Mouse (Mus musculus): ENCODE results near the gene Slc25a45. TPM values are rescaled to one million over a fixed set of nuclear protein-coding genes. Genes with fewer than 3 reads are reported as not detected.

Gene Slc25a45
- polyA plus RNA-seq, 1 experiment from 2014 or later = 5.6 TPM

GRCm38 (mm10) chr19:5841999-5842784, 35.4 kb upstream of the Slc25a45 start:
- H3K27ac ChIP-seq = peak overlapping the region; percentile 38
- no peaks in the 10 kb centered on the region for H3K27me3 ChIP-seq
- H3K4me3 ChIP-seq = 0 out of 2 replicates have a peak overlapping the region, but pooled peaks have one; percentile 40
- no peak for ATAC-seq (ENCODE audit: borderline replicate concordance, extremely low read depth, low FRiP score, low TSS enrichment)
- H3K9ac ChIP-seq = no peak overlapping the region
- H3K4me1 ChIP-seq = peaks cover 64% of the 10 kb centered on the region
- WGBS = 66% methylated on average over 5 of the region's 5 CpGs
- no peaks in the 10 kb centered on the region for H3K9me3 ChIP-seq
- H3K4me2 ChIP-seq = peak overlapping the region; percentile 70
- H3K36me3 ChIP-seq = no peaks in the 10 kb centered on the region

DNA sequence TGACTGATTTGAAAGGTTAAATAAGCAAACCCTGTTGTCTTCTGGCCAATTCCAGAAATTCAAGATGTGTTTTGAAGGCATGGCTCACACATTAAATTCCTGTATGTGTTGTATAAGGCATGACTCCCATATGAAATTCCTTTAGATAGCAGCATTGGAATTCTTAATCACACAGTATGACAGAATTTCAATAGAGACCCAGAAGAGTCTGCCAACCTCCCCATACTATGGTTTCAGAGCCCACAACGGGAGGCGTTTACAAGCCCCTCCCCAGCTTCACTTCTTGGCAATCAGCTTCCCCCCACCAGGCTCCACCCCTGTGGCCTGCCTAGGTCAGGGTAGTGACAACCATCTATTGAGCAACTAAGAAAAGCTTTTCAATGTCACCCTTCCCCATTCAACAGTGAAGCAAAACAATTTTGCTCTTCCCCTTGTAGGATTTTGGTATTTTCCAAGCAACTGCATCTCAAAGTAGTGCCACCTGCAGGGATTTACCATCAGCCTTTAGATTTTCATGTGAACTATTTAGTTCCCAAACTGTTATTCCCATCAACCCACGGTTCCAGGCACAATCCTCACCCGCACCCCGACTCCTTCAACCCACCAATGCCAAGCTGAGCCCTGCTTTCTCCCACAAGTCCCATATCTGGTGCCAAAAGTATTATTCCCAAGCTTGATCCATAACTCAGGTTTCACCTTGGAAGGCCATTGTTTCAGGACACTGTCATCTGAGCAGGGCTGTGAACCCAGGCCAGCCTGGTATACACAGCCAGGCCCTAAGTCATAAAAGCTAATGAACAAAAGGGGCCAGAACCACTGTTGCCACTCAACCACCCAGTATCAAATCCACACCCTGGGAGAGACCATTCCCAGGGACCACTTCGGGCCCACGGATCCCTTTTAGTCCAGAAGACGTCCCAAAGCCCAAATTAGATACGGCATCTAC, 34.5 kb upstream of the Slc25a45 start:
- Histone ChIP-seq H3K4me2 (peak overlapping the region; percentile 70), H3K9me3 (no peaks in the 10 kb centered on the region), H3K36me3 (no peaks in the 10 kb centered on the region), H3K9ac (no peak overlapping the region), H3K4me1 (peaks cover 73% of the 10 kb centered on the region), H3K4me3 (peak overlapping the region; percentile 40), H3K27ac (peak overlapping the region; percentile 38; the same call in 1 of the 2 replicates), H3K27me3 (no peaks in the 10 kb centered on the region)
- WGBS = 70% methylated on average over 9 of the region's 9 CpGs
- ATAC-seq (ENCODE audit: borderline replicate concordance, extremely low read depth, low FRiP score, low TSS enrichment) = no peak

- ATAC-seq (ENCODE audit: borderline replicate concordance, extremely low read depth, low FRiP score, low TSS enrichment) = no peak
- Histone ChIP-seq H3K9ac (peak overlapping the region; percentile 43), H3K4me3 (peak overlapping the region; percentile 40), H3K27ac (peak overlapping the region; percentile 99), H3K4me2 (peak overlapping the region; percentile 70), H3K27me3 (no peaks in the 10 kb centered on the region), H3K36me3 (no peaks in the 10 kb centered on the region), H3K4me1 (peaks cover 82% of the 10 kb centered on the region), H3K9me3 (no peaks in the 10 kb centered on the region)
- 75% methylated on average over 30 of the region's 30 CpGs for WGBS
These were observed 33.6 kb upstream of the Slc25a45 start for GRCm38 (mm10) chr19:5843781-5844691.

DNA sequence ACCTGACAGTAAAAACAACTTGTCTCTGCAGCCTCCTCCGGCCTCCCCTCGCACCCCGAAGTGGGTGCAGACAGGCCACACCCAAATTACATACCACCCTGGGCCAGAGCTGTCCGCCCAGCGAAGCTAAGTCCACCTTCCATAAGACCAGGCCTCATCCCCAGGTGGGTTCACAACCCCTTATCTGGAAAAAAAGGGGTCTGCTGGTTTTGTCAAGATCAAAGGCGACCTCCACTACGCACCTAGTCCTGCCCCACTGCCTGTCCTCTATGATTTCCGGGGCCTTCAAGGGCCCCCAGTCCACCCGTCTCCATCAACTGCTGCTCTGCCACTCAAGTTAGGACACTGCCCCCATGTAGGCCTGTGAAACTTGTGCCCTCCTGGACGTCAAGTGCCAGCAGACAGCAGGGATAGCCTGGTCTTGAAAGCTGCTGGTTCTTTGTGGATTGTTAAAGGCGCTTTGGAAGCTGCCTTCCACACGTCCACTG, 32.7 kb upstream of the Slc25a45 start:
- ATAC-seq (ENCODE audit: borderline replicate concordance, extremely low read depth, low FRiP score, low TSS enrichment) = no peak
- Histone ChIP-seq H3K27ac (peak overlapping the region; percentile 99), H3K9me3 (no peaks in the 10 kb centered on the region), H3K4me3 (peak overlapping the region; percentile 40), H3K4me2 (peak overlapping the region; percentile 70), H3K27me3 (no peaks in the 10 kb centered on the region), H3K36me3 (no peaks in the 10 kb centered on the region), H3K9ac (peak overlapping the region; percentile 43), H3K4me1 (peaks cover 85% of the 10 kb centered on the region)
- 60% methylated on average over 12 of the region's 12 CpGs for WGBS

GRCm38 (mm10) chr19:5845319-5846135, 32.1 kb upstream of the Slc25a45 start:
- Histone ChIP-seq H3K9me3 (no peaks in the 10 kb centered on the region), H3K27me3 (no peaks in the 10 kb centered on the region), H3K4me1 (peaks cover 87% of the 10 kb centered on the region), H3K4me2 (peak overlapping the region; percentile 70), H3K9ac (peak overlapping the region; percentile 43), H3K36me3 (no peaks in the 10 kb centered on the region), H3K4me3 (peak overlapping the region; percentile 40), H3K27ac (peak overlapping the region; percentile 99)
- WGBS = 4% methylated on average over 45 of the region's 45 CpGs
- peak; percentile 39 for ATAC-seq (ENCODE audit: borderline replicate concordance, extremely low read depth, low FRiP score, low TSS enrichment)

DNA sequence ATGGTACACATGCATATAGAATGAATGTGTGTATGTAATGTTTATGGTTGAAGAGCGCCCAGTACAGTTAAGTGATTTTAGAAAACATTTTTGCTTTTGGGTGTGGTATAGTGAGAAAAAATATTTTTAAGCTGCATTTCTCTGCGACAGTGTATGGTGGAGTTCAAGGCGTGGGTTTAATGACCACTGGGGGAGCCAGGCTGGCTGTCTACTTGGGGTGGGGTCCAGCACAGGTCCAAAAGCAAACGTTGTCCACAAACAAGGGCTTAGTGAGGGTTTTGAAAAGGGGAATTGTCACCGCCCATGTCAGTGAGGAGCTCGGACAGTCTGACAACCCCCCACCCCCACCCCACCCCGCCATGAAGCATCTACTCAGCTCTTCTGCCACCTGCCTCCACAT, 31.5 kb upstream of the Slc25a45 start:
- peak overlapping the region; percentile 40 for H3K4me3 ChIP-seq
- under 1% methylated on average over 7 of the region's 7 CpGs for WGBS
- ATAC-seq (ENCODE audit: borderline replicate concordance, extremely low read depth, low FRiP score, low TSS enrichment) = peak; percentile 12
- no peaks in the 10 kb centered on the region for H3K27me3 ChIP-seq
- H3K4me1 ChIP-seq = peaks cover 82% of the 10 kb centered on the region
- peak overlapping the region; percentile 22; the same call in 1 of the 2 replicates for H3K9ac ChIP-seq
- H3K9me3 ChIP-seq = no peaks in the 10 kb centered on the region
- peak overlapping the region; percentile 70 for H3K4me2 ChIP-seq
- H3K36me3 ChIP-seq = no peaks in the 10 kb centered on the region
- H3K27ac ChIP-seq = peak overlapping the region; percentile 99

GRCm38 (mm10) chr19:5846557-5847305, 30.9 kb upstream of the Slc25a45 start:
- Histone ChIP-seq H3K4me1 (peaks cover 79% of the 10 kb centered on the region), H3K27me3 (no peaks in the 10 kb centered on the region), H3K4me2 (peak overlapping the region; percentile 70), H3K27ac (peak overlapping the region; percentile 99), H3K4me3 (peak overlapping the region; percentile 40), H3K9ac (peak overlapping the region; percentile 33), H3K36me3 (peaks cover 2% of the 10 kb centered on the region), H3K9me3 (no peaks in the 10 kb centered on the region)
- peak; percentile 84 for ATAC-seq (ENCODE audit: borderline replicate concordance, extremely low read depth, low FRiP score, low TSS enrichment)
- WGBS = 3% methylated on average over 16 of the region's 16 CpGs

- H3K9ac ChIP-seq = peak overlapping the region; percentile 33
- peak overlapping the region; percentile 70 for H3K4me2 ChIP-seq
- H3K27me3 ChIP-seq = no peaks in the 10 kb centered on the region
- H3K4me1 ChIP-seq = peaks cover 80% of the 10 kb centered on the region
- peak overlapping the region; percentile 99 for H3K27ac ChIP-seq
- 45% methylated on average over 4 of the region's 4 CpGs for WGBS
- no peaks in the 10 kb centered on the region for H3K9me3 ChIP-seq
- ATAC-seq (ENCODE audit: borderline replicate concordance, extremely low read depth, low FRiP score, low TSS enrichment) = no peak
- H3K36me3 ChIP-seq = peaks cover 8% of the 10 kb centered on the region
- H3K4me3 ChIP-seq = peak overlapping the region; percentile 40; the same call in 1 of the 2 replicates
These were observed 30.3 kb upstream of the Slc25a45 start for GRCm38 (mm10) chr19:5847306-5847796.

- Histone ChIP-seq H3K4me2 (peak overlapping the region; percentile 70), H3K9ac (peak overlapping the region; percentile 33), H3K27me3 (no peaks in the 10 kb centered on the region), H3K27ac (peak overlapping the region; percentile 99), H3K4me3 (peak overlapping the region; percentile 7), H3K9me3 (no peaks in the 10 kb centered on the region), H3K4me1 (peaks cover 72% of the 10 kb centered on the region), H3K36me3 (peaks cover 17% of the 10 kb centered on the region)
- WGBS = 29% methylated on average over 14 of the region's 14 CpGs
- no peak for ATAC-seq (ENCODE audit: borderline replicate concordance, extremely low read depth, low FRiP score, low TSS enrichment)
These were observed 29.4 kb upstream of the Slc25a45 start for GRCm38 (mm10) chr19:5848032-5848825.
